Mouse (Mus musculus) embryo, embryonic 10.5 days (tissue): ENCODE measurements around the gene Coq7.

ENCODE experiments used
- DNase-seq: peaks from one replicate; pipeline ENCODE4 v3.0.0-alpha.2; 2015; ENCODE audit warnings: low spot score

The Coq7 gene

GRCm38 (mm10) chr7:118461400-118462136 lies 71.6 kb downstream of the Coq7 start:
- DNase-seq = no peak
